Mouse (Mus musculus): ENCODE data around the gene Tbc1d9. TPM values are rescaled to one million over a fixed set of nuclear protein-coding genes. Genes with fewer than 3 reads are reported as not detected.

Tbc1d9 gene
- total RNA-seq, 2 experiments from 2014 or later: 10.8 to 13.4 TPM

DNA sequence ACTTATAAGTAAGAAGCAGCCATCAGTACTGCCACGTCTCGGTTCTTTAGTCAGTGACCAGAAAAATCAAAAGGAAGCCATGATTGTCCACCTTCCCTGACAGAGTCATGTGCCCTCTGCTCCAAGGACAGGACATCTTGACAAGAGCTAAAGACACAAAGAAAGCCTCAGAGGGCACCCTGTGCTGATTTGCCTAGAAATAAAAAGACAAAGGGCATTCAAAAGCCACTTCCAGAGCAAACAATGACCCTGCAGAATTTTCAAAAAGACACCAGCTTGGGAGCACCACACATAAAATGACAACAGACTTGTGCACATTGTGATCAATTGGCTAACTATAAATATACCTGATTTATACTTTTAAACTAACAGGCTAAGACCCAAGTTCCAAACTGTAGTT is 150.5 kb downstream of the Tbc1d9 start:
- no peak for DNase-seq (ENCODE audit: low spot score in 2 of 2)

DNA sequence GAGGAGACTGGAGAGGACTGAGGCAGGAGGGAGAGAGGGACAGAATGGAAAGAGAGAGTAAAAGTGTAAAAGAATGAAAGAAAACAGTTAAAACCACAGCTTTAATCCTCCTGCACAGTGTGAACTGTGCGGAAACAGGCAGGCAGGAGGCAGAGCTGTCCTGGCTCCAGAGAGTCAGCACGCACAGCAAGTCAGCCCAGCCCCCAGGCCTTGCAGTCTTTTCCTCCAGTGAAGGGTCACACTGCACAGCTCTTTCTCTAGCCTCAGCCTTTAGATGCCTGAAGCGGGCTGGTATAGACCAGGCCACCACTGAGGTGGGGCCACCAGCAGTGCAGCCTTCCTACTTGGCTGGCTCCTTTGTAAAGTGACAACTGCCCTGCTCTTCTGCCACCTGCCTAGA is 155.4 kb downstream of the Tbc1d9 start:
- no peak for DNase-seq (ENCODE audit: low spot score in 2 of 2)

DNA sequence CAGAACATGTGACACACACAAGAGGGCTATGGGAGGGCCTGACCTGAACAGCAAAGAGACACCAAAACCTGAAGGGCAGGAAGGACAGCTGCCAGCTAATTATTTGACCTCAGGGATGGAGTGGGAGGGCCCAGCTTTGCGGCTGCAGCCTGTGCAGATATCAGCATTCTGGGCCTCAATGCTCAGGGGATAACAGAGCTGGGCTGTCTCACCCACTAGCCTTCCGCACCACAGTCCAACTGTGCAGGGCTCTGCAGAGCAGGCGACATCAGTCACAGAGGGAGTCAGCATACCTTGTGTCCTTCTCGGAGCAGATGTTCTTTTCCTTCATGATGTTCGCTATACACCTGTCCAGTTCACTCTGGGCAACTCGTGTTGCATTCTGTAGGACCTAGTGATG is 157.2 kb downstream of the Tbc1d9 start:
- no peak for DNase-seq (ENCODE audit: low spot score in 2 of 2)

Other genes starting within 250 kb of the Tbc1d9 start
- gene Gm10645, start 818 bp downstream of the Tbc1d9 start, total RNA-seq (2021): under 1 TPM; 0.68 to 0.92 TPM
- gene Ucp1, start 125.0 kb downstream of the Tbc1d9 start, total RNA-seq (2021): 100 to 1,000 TPM; 366 to 492 TPM
- gene Elmod2, start 167.1 kb downstream of the Tbc1d9 start, total RNA-seq (2021): 10 to 100 TPM; 19.1 to 25.0 TPM
- gene Mgat4d, start 183.1 kb downstream of the Tbc1d9 start, total RNA-seq (2021): not detected
- under 1 TPM; 0.54 to 0.98 TPM for gene Clgn, start 224.5 kb downstream of the Tbc1d9 start, total RNA-seq (2021)